Mouse (Mus musculus) heart, adult 18-20 months (tissue): ENCODE data around the gene Clcn6. TPM values are rescaled to one million over a fixed set of nuclear protein-coding genes. Genes with fewer than 3 reads are reported as not detected.
"Not testable (repeated sequence)": the region's sequence is repeated elsewhere in the genome, so short reads cannot be mapped to it uniquely, and the experiment has no call there.

Experiments used
- DNase-seq, 2 experiments: peaks; one replicate each; pipeline ENCODE4 v3.0.0; 2021 to 2022; ENCODE audit warnings: mixed read lengths in 1 of 2
- total RNA-seq, 2 experiments: library from RNA; stranded (reverse); gene quantifications; 2 replicates each; pipeline ENCODE4 v1.2.3; 2021

The Clcn6 gene
- total RNA-seq, 2 experiments from 2014 or later: 7.8 to 8.0 TPM

DNA sequence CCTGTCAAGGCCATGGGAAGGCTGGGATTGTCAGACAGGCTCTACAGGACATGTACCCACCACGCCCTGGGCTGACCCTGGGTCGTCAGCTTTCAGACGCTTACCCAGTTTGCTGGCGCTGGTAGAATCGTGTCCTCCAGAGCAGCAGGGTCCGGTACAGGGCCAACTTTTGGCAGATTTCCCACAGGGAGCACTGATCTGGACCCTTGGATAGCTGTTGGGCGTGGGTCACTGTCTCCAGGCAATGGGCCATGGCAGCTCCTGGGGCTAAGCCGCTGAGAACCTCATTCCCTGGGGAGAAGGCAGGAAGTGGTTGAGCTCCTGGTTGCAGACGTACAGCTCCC is 27.8 kb upstream of the Clcn6 start:
- peak; percentile 67 to 84 for DNase-seq

DNA sequence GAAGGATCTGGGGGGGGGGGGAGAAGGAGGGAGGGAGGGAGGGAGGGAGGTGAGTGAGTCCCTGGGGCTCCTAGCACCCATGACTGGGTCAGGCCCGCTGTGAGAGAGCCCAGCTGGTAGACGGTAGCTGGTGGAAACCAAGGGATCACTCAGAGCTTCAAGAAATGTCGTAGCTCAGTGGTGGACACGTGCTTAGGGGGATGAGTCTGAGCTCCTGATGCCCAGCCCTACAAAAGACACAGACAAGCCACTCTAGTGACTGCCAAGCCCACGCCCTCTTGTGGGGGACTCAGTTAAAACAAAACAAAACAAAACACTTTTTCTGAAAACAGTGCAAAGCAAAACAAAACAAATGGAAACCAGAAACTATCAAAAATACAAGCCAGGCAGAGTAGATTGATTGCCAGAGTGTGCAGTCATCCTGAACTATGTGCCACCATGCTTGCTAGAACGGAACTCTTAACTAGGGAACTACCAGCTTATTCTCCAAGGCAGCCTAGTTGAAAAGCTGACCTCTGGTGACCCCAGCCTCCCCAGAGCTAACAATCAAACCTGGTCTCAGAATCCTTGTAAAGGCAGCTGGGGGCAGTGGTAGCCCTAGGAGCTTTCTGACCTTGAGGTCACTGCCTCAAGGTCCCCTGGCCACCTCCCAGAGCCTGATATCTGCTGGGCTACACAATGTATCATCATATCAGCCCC is 27.2 kb upstream of the Clcn6 start:
- DNase-seq: peak in 1 of 2 experiments; percentile 42

DNA sequence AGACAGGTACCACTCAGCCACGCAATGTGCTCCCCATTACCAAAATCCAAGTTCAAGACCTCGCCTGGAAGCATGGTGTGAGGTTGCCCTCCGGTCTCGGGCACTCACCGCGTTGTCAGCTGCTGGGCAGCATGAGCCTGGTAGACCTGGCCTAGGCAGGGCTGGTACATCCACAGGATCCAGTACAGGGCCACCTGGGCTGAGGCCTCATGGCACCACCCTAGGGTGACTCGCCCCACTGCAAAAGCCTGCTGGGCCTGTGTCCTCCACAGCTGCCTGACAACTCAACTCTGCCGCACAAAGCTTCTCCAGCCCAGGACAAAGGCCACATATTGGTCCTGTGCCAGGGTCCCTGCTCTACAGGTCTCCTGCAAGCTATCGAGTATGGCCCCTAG is 22.5 kb upstream of the Clcn6 start:
- no peak for DNase-seq

DNA sequence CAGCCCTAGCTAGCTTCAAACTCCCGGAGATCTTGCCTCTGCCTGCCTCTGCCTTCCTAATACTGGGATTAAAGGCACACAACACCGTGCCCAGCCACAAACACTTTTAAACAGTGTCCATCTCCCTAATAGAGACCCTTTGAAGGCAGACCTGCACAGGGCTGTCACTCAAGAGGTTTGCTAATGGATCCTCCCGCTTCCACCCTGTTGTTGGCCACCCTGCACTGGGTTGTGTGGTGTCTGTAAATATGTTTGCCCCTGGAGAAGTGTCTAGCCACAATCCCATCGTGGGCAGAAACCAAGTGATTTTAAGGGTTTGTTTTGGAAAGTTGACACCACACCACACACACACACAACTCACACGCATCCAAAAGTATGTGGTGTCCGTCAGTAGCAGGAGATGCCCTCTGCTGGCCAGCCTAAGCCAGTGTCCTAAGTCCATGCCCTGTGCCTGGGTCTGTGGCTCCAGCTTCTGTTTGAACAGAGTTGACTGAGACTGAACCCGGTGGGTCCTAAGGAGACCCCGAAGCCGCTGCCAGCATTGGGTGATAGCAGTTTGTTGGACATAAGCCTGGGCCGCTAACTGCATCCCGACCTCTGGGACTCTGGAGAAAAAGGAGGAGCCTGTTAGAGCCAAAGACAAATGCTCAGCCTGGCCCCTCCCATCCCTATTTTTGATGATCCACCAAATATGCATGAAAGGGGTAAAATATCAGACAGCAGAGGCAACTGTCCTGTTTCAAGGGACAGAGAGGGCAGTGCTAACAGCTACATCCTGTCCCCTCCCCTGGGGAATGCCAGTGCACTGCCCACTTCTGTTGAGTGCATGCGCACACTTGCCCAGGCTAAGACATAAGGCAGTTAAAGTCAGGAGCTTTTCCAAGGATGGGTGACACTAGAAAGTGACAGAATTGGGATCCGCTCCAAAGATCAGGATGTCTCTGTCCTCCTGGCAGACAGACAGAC is 21.8 kb upstream of the Clcn6 start:
- DNase-seq: peak; percentile 43 to 56

DNA sequence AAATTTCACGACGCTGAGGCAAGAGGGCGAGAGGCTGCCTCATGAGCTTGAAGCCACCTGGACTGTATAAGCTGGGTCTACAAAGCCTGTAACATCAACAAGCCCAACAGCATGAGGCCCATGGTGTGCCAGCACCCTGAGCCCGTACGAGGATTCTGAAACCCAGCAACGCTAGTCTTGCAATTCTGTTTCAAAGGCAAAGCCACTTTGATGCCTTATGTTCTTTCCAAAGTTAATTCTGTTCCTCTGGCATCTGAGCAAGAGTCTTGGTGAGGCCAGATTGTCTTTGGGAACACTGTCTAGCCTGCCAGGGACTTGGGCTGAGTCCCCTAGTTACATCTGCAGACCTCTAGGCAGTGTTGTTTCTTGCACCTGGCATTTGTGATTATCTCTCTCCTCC is 20.4 kb upstream of the Clcn6 start:
- no peak for DNase-seq

DNA sequence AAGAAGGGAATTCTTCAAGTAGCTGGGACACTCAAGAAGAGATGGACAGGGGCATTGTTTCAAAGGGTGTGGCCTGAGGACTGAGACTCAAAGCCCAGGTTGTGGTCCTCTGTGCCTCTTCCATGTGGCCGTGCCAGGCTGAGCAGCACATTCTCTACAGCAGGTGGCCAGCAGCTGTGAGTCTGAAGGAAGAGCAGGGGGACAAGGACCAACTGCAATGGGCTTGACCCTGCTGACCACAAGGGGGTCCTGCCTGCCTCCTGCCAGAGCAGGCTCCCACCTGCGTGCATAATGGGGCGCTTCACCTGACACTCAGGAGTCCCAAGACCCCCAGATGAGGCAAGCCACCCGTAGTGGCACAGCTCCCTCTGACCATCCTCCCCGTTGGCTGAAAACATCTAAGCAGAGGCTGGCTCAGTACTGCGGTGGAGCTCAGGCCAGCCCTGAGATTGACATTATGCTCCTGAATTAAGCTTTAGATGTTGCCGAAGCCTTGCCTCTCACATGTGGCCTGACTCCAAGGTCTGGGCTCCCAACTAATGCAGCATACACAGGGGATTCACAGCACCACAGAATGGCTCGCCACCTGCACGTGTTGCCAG is 19.7 kb upstream of the Clcn6 start:
- DNase-seq: no peak

DNA sequence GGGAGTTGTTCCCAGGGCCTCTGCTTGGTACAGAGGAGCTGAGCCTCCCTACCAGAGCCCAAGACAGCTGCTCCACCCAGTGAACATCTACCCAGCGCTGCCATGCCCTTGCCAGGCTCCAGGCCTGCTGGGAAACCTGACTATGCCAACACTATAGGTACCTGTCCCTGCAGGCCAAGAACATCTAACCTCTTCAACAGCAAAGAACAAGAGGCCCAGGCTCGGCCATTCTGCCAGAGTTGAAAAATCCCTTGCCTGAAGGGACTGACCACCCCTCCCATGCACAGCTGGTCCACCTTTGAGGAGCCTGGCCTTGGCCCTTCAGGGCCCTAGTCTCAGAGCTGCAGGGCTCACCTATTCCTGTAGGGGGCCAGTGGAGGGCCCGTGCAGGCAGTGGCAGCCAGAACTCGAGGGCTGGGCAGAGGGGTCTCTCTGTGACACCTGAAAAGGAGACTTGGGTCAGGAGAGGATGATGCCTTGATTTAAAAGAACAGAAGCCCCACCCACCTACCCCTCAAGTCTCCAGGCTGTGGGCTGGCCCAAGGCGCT is 19.1 kb upstream of the Clcn6 start:
- DNase-seq: no peak

DNA sequence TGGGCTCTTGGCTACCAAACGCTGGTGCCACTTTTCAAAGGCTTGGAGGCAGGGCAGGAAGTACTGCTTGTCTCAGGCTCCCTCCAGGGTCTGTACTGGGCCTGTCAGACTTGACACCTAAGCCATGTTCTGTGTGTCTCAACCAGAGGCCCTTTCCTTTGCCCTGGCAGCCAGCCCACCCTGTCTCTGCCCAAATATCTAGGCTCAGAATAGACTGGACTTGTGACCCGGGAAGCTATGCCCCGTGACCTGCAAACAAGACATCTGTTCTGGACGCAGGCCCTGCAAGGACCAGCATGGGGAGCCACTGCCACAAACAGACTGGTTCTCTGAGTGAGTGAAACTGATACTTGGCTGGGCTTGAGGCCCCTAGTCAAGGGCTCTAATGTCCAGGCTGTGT is 18.2 kb upstream of the Clcn6 start:
- peak; percentile 82 to 87 for DNase-seq

DNA sequence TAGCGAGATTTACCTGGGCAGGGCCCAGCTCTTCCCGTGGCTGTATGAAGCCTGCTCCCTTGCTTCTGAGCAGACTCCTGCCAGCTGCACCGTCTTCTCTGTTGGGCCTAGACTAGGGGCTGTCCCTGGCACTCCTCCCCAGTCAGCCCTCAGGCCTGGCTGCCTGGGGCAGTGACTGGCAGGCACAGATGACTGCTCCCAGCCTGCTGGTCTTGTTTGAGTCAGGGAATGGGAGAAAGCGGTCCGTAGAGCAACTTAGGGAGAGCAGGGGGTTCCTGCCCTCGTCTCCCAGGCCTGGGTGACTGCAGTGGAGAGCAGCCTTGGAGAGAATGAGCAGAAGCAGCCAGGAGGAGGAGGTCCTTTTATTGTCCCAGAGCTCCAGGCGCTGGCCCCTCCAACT is 17.6 kb upstream of the Clcn6 start:
- peak in 1 of 2 experiments; percentile 38 for DNase-seq

DNA sequence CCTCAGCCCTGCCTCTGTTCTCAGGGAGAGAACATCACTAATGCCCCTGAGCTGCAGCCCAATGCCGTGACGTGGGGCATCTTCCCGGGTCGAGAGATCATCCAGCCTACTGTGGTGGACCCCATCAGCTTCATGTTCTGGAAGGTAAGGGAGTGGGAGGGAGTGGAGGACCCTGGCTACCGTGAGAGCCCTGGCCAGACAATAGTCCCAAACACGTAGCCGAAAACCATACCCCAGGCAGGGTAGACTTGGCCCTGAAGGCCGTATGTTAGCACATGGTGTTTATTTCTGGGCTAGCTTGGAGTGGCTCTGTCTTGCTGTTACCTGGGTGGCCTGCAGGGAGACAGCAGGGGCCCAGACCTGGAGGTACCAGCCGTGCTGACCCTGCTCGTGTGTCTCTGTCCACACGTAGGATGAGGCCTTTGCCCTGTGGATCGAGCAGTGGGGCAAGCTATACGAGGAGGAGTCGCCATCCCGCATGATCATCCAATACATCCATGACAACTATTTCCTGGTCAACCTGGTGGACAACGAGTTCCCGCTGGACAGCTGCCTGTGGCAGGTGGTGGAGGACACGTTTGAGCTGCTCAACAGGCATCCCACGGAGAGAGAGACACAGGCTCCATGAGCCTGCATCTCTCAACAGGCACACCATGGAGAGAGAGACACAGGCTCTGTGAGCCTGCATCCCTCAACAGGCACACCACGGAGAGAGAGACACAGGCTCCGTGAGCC is 16.5 kb upstream of the Clcn6 start:
- DNase-seq: no peak

DNA sequence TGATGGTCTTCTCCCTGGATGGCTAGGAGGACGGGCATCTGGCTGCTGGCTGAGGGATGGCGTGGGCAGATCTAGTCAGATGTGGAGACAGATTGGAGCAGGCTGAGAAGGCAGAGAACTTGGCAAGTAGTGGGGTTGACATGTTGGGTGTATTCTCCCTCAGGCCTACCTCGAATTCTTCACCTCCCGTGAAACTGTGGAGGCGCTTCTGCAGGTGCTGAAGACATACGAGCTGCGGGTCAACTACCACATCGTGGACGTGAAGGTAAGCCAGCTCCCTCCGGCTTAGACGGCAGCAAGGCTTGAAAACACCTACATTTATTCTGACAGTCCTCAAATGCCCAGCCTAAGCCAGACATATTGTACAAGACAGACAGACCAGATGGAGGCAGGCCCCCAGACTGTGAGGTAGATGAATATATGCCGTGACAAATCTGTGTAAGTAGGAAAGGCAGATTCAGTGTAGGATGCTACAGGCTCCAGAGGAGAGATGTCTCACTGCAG is 14.8 kb upstream of the Clcn6 start:
- no peak for DNase-seq

DNA sequence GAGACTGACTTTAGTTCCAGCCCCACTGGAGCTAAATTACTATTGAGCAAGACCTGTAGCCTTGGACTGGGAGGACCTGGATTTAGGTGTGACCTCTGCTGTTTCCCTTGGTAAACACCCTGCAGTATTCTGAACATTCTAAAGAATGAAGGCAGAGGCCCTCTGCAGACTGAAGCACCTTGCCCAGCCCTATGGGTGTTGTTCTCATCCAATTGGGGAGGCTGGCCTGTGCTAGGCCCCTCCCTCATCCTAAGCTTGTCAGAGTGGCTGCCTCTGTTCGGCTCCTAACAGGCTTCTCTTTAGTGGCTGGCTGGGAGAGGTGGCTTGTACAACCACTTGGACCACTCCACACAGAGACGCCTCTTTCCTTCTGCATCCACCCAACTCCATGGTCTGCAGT is 14.4 kb upstream of the Clcn6 start:
- DNase-seq: no peak

DNA sequence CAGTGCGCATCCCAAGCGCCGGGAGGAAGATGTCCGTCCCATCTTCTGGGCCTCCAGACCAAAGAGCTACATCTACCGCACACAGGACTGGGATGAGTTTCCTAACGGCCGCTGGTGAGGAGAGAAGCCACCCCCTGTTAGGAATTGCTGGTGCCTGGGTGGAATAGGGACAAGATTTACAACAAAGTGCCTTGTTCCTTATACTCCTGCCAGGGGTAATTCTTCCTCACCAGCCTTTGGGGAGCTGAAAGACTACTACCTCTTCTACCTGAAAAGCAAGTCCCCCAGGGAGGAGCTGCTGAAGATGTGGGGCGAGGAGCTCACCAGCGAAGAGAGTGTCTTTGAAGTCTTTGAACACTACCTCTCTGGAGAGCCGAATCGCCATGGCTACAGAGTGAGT is 13.3 kb upstream of the Clcn6 start:
- DNase-seq: no peak

DNA sequence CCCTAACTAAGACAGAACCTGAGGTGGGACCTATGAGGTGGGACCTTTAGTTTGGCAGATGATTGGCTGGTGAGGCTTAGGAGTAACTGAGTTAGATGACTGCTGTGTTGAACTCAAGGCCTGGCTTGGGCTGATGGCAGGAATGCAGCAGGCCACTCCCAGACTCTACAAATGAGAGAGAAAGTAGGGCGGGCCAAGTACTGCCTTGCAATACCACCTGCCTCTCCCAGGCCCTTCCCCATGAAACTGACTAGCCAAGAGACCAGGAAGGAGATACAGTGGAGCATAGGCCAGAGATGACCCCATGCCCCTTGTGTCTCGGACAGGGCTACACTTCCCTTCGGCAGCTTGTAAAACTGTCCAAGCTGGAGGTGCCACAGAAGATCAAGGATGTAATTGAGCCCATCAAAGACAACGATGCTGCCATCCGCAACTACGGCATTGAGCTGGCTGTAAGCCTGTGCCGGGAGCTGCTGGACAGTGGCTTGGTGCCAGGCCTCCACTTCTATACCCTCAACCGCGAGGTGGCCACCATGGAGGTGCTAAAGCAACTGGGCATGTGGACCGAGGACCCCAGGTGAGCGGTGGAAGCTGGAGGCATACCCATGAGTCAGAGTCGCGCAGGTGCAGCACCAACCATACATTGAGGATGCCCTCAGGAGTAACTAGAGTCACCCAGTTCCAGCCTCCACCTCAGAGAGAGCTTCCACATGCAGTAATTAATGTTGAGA is 12.6 kb upstream of the Clcn6 start:
- DNase-seq: no peak

DNA sequence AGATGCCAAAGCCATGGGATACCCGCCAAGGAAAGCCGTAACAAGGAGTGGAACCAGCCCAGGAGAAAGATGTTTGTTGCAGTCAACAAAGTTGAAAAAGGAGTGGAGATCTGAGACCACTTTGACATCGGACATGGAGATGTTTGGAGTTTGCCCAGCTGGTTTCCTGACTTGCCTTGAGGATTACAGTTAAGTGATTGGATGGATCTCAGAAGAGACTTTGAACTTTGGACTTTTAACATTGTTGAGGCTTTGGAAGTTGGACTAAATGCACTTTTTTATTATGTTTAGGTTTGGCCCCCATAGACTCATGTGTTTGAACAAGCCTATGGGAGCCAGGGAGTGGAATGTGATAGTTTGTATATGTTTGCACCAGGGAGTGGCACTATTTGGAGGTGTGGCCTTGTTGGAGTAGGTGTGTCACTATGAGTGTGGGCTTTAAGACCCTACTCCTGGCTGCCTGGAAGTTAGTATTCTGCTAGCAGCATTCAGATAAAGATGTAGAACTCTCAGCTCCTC is 11.8 kb upstream of the Clcn6 start:
- DNase-seq: not testable (repeated sequence)

DNA sequence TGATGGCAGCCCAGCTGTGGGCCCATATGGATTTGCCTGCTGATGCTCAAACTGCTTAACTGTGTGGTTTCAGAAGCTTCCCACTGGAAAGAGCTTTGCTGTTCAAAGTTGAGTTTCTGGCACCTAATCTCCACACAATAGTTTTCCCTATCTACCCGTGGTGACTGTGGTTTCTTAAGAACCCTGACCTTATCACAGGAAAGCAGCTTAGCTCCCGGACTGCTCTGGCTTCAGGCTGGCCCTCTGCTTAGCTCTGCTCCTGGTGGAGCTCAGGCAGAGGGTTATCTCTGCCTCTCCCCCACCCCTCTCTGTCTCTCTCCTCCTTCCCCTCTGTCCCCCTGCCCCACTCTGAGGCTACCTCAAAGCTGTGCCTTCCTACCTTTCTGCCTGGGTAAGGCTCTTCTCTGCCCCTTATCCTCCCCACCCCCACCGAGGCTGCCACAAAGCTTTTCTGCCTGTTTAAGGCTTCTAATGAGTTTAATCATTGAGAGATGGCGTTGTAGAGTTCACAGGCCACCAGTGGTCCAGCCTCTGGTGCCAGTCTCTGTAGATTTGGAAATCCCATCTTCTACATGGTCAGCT is 7.9 kb upstream of the Clcn6 start:
- no peak for DNase-seq

DNA sequence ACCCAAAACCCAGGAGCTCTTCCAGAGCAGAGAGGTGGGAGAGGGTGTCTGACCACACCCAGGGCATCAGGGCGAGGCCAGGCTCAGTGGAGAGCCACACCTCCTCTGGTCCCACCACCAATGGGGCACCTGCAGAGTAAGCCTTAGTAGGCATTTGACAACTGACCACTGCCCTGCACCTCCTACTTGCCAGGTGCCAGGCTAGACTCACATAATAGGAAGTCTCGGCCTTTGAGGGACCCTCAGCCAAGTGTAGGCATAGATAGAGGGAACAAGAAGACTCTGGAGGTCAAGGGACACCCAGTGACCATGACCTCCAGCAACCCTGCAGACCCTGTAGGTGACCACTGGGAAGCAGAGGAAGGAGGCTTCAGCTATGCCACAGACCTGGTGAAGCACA is 5.5 kb upstream of the Clcn6 start:
- DNase-seq: no peak

DNA sequence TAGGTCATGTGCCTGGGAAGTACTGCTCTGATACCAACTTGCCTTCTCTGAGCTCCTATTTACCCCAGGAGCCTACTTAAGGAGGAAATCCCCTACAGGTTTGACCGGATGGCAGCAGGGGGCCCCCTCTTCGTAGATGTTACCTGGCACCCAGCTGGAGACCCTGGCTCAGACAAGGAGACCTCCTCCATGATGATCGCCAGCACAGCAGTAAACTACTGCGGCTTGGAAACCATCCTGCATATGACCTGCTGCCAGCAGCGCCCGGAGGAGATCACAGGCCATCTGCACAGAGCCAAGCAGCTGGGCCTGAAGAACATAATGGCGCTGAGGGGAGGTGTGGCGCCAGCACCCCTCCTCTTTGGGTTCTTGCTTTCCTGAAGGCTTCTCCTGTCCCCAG is 4.7 kb upstream of the Clcn6 start:
- not testable (repeated sequence) for DNase-seq

DNA sequence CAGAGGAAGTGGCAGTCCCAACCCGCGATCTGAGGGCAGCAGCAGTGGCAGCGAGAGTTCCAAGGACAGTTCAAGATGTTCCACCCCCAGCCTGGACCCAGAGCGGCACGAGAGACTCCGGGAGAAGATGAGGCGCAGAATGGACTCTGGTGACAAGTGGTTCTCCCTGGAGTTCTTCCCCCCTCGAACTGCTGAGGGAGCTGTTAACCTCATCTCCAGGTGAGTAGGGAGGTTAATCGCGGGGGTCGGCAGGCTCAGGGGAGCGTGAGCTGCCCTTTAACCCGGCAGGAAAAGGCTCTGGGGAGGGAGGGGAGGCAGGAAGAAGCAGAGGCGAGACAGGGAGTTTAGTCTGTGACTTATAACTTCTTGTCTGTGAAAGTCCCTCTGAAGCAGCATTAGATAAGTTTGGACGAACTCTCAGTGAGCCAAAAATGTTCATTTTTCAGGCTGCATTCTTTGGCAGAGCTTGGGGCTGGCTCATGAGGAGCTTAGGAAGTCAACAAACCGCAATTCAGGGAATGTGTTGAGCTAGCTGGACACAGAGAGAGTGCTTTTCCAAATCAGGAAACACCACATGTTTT is 3.1 kb upstream of the Clcn6 start:
- DNase-seq: peak; percentile 71 to 77

DNA sequence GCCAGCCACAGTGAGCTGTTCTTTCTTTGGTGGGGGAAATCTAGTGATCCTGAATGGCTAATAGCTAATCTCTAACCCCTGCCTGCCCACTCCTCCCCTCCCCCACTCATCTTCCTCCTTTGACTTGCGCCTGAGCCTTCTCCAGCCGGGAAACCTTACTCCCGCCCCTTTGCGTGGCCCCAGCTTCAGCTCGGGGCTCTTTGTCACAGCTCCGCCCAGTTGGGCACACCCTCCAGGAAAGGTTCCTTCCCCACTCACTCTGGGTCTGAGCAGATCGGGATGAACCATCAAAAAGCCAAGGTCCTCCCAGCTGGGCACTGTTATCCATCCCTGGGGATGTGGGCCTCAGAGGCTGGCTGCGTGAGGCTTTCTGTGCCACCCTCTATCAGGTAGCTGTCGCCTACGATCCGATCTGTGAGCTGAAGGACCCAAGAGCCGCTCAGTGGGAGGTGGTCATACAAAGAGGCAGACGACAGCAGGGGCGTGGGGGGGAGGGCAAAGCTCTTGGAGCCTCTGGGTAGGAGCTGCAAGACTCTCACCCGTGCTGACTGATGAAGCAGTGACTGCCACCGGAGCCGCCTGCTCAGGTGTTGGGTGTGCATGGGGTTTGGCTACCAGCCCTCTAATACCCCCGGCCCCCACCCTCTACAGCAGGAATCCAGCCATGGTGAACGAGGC is 2.5 kb upstream of the Clcn6 start:
- DNase-seq: peak; percentile 83 to 92
